Mouse (Mus musculus) erythroblast, embryonic 14.5 days (primary cell): ENCODE results near the gene Cd180.

ENCODE experiments used
- GATA1 ChIP-seq: IDR thresholded peaks from 2 replicates; pipeline ENCODE4 v1.6.1; 2012; ENCODE audit warnings: low read length, inconsistent platforms, mixed read lengths
- TAL1 ChIP-seq: IDR thresholded peaks from 3 replicates; pipeline ENCODE4 v1.6.1; 2012; ENCODE audit warnings: low read length, inconsistent platforms, mixed read lengths

- TF ChIP-seq TAL1 (no peak), GATA1 (no peak)
Measured at GRCm38 (mm10) chr13:102690184-102690583, 3.2 kb upstream of the Cd180 start.
